Mouse (Mus musculus): Measurements from ENCODE around the gene Sertad3.
A peak's percentile ranks its signal among the peaks of the same experiment; 100 is the strongest.

Sertad3 gene

DNA sequence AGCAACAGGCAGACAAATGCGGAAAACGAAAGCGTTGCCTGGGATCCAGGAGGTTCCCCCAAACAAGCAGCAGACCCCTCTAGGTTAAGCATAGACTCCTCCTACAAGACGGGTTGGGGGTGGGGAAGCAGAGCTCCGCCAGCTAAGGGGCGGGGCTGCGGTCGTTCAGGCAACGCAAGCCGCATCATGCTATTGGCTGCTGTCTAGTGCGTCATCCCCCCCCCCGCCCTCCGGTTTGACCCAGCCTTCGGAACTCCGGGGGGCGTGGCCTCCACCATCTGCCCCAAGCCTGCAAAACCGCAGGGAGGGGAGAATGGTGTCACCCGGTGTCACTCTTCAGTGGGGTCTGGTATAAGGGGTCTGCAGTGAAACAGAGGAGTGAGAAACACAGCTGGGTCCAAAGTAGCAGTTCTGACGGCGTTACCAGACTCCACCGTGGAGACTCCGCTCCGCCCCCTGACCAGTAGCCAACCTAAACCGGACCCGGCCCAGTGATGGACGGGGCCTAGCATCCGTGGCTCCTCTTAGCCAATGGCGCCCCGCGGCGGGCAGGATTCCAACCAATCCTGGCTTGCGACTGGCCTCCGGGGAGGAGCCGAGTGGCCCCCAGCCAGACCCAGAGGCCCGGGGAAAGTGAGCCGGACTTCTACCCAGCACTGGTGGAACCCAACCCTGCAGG lies at the start of gene Sertad3:
Gene Sertad3, plus strand, starts transcription at position 613 of the 679 bp plus-strand sequence.
- DNase-seq (ENCODE audit: extremely low read depth, insufficient read length, low spot score) = peak; percentile 97

DNA sequence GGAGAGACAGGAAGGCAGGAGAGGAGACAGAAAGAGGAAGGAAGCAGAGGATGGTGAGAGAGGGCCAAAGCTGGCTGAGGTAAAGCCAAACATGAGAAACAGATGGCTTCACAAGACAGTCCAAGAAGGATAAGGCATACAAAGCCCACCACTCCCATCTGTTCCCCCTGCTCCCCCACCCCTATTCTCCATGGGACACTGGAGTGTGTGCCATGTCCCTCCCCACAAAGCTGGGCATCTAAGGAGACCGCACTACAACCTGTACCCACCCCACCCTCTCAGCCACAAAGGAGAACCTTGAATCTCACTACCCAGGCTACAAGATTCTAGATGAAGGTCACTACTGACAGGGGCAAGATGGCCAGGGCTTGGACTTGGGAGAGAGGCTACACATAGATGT lies 46.2 kb upstream of the Sertad3 start:
- no peak for DNase-seq (ENCODE audit: extremely low read depth, insufficient read length, low spot score)

DNA sequence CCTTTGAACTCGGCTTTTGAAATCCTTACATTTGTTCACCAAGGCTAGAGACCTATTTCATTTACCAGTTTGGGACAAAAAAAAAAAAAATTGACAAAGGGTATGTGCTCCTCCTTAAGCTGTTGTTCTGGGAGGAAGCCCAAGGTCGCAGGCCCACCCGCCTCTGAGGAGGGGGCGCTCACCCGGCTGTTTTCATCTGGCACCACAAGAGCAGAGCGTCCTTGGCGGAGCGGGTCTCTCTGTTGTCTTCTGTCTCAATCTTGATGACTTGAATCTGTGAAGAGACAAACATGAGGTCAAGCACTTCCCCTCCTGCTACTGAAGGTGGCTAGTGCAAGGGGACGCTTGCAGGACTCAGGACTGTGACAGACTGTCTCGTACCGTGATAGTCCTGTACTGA lies 45.6 kb upstream of the Sertad3 start:
- no peak for DNase-seq (ENCODE audit: extremely low read depth, insufficient read length, low spot score)

DNA sequence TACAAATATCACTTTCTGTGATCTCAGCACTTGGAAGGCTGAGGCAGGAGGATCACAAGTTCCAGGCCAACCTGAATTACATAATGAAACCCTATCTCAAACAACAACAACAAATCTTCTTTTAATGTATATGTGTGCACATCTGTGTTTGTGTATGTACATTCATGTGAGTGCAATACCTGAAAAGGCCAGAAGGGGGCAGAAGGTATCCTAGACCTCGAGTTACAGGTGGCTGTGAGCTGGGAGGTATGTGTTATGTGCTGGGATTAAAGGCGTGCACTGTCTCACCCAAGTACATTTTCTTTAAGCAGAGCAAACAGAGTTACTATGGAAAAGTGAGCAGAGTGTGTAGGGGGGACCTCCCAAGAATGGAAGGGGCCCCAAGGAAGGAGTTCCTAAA lies 44.4 kb upstream of the Sertad3 start:
- no peak for DNase-seq (ENCODE audit: extremely low read depth, insufficient read length, low spot score)

DNA sequence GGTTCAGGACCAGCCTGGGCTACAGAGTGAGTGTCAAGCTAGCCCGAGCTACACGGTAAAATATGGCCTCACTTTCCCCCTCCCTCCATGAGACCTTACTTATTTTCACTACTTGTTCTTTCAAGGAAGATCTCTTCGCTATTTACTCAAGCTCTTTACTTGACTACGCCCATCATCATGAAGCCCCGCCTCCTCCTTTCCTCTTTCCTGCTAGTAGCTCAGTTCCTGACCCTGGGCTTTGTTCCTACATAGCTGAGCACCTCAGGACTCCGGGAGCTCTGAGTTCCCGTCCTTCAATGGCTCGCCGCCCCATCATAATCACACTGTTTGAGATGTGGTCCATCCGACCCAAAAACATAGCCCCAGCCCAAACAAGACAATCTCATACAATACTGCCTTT lies 40.2 kb upstream of the Sertad3 start:
- DNase-seq (ENCODE audit: extremely low read depth, insufficient read length, low spot score) = no peak

DNA sequence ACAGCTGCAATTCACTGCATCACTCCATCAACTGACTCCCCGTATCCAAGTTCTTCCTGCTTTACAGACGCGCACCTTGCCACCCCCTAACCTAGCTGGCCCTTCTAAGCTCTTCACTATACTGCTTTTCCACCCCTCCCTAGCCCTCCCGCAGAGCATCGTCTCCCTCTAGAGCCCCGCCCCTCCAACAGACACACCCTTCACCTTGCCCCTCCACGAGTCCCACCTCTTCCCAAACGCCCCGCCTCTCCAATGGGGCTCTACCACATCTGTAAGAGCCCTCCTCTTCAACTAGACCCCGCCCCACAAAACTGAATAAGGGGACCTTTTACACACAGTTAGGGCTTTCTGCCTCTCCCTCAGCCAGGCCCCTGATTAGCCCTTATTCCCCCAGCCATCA lies 39.8 kb upstream of the Sertad3 start:
- DNase-seq (ENCODE audit: extremely low read depth, insufficient read length, low spot score) = no peak

DNA sequence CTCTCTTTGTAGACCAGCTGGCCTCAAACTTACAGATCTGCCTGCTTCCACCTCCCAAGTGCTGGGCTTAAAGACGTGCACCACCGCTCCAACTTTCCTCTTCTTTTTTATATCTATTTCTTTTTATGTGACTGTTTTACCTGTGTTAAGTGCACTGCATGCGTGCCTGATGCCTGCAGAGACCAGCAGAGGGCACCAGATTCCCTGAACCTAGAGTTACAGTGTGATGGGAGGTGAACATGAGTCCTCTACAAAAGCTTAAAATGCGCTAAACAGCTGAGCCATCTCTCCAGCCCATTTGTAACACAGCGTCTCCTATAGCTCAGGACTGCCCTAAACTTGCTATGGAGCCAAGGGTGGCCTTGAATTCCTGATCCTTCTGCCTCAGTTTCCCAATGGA lies 36.0 kb upstream of the Sertad3 start:
- DNase-seq (ENCODE audit: extremely low read depth, insufficient read length, low spot score) = no peak

DNA sequence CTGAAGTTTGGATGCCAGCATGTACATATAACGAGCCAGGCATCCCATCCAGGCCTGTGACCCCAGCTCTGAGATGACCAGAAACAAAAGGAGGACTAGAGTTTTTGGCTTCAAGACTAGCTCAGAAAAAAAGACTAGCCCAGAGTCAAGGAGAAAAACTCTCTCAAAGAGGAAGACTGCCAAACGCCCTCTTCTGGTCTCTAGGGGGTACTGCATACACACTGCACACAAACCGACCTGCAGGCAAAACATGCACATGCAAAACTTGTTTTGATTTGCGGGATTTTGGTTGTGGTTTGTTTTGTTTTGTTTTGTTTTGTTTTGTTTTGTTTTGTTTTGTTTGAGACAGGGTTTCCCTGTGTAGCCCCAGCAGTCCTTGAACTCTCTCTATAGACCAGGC lies 33.6 kb upstream of the Sertad3 start:
- DNase-seq (ENCODE audit: extremely low read depth, insufficient read length, low spot score) = no peak

DNA sequence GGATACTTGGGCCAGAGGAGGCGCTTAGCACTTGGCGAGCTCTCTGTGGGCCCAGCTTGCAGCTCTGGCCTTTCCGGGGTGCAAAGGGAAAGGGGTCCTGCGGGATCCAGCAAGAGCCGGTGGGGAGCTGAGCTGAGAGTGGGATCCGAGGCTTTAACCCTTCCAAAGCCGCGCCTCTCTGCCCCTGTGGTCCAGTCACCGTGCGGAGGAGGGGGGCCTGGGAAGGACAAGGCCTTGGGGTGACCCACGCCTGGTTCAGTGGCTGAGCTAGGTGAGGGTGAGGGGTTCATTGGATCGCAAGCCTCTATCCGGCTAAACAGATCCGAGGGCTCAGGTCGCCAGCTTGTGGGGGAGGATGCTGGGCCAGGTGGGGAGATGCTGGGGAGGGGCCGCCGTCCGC lies 27.5 kb upstream of the Sertad3 start:
- no peak for DNase-seq (ENCODE audit: extremely low read depth, insufficient read length, low spot score)

DNA sequence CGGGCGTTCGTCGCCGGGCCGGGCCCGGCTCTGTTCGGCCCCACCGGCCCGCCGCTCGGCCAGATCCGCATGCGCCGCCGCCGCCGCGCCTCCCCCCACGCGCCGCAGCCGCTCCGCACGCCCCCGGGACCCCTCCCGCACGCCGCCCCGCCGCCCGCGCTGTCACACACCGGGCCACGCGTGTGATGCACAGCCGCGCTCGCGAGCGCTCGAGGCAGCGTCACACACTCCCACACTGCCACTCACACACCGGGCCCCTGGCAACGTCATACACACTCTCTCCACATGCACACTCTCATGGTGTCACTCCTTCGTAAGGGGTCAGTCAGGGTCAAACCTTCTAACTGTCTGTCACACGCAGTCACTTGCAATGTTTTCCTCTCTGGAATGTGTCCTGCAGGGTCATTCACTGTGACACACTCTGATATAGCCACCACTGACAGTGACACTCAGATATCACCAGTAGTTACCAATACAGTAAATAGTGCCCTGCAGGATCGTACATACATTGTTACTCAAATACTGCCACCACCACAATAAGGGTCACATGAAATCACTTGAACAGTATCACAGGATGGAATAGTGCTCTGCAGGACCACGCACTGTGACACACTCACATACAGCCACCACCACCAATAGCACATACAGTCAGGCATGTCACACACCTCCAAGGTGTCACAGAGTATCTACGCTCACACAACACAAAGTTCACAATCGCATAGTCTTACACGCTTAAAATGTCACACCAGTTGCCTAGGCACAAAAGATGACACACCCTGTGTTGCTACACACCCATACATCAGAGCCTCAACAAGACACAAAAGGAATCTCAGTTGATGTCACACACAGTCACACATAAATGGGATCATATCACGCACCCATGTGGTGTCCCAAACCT lies 26.8 kb upstream of the Sertad3 start:
- DNase-seq (ENCODE audit: extremely low read depth, insufficient read length, low spot score) = no peak

DNA sequence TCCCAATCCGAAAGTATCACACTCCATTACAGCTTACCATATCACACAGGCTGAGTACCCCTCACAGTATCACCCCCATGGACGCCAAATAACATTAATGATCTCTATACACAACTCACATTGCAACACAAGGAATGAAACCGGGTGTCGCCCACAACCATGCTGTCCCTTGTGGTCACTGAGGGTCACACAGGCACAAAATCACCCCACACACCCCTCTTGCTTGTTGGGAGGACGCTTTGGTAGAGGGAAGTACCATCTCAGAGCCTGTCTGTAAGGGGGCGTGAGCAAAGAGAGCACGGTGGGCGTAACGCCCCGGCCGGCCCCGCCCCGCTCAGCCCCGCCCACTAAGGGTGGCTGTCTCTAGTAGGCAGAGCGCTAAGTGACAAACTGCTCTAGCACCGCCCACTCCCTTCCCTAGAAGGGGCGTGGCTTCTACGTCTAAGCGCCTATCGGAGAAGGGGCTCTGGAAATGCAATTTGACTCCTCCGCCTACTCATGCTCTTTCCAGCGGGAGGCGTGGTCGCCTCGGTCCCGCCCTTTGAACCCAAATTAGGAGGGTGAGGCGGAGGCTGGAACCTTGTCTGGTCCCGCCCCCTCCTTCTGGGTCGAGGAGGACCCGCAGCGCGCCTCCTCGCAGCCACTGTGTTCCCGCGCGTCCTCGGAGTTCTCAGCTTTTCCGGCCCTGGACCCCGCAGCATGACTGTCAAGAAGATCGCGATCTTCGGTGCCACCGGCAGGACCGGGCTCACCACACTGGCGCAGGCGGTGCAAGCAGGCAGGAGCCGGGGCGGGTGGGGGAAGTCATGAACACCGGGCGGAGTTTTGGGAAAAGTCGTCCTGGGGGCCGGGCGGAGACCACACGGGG lies 25.9 kb upstream of the Sertad3 start, which contains the start of the genes Sptbn4 and Blvrb:
Gene Sptbn4, minus strand, starts transcription at position 268 of the 868 bp plus-strand sequence.
Gene Blvrb, plus strand, starts transcription at position 560 of the 868 bp plus-strand sequence.
- DNase-seq (ENCODE audit: extremely low read depth, insufficient read length, low spot score) = peak; percentile 98

DNA sequence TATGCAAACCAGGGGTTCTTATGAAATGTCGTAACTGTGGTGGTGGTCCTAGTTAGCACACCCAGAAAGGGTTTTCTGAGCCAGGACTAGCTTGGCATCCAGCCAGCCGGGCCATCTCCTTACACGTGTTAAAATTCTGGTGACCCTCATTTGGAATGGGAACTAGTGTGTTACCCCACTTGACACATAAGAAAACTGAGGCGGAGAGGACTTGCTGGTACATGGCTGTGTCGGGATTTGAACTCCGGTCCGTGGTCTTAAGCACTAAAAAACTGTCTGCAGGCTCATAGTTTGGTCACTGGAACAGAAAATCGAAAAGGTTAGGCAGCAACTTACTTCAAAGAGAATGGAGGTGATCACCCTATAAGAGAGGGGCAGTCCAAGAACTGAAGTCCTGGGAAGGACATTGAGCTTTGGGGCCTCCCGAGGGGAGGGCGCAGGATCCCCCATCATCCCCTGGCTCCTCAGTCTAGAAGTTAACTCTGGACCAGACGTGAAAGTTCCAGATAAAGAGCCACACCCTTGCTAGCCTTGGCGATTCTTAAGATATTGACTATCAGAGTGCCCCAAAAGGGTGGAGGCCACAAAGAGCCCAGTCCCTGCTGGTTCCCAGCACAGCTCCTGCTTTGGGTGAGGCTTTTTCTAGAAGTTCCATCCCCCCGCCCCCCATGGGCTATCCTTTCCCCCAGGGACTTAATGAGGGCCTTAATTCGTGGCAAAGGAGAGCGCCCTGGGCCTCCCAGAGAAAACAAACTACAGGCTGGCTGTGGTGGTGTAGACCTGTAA lies 25.0 kb upstream of the Sertad3 start:
- DNase-seq (ENCODE audit: extremely low read depth, insufficient read length, low spot score) = peak; percentile 22

DNA sequence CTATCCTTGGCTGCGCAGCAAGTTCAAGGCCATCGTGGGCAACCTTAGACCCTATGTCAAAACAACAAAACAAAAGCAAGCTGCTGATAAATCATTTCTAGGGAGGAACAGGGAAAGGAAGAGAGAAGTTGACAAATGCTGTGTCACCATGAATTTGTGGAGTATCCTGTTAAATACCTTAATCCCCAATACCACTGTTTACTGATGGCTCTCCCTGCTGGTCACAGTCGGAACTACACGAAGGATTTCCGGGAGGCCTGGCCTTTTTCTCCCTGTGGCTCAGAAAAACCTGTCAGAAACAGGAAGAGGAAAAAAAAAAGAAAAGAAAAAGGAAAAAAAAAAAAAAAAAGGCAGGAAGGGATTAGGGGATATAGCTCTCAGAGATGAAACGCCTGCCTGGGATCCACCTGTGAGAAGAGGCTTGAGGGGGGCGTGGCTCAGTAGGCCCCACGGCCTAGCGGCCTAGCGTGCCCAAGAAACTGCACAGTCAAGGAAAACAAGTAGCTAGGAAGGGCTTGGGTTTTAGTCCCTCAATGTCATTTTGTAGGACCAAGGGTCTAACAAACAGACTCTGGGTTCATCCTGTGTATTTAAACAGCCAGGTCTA lies 24.2 kb upstream of the Sertad3 start:
- peak; percentile 56 for DNase-seq (ENCODE audit: extremely low read depth, insufficient read length, low spot score)

DNA sequence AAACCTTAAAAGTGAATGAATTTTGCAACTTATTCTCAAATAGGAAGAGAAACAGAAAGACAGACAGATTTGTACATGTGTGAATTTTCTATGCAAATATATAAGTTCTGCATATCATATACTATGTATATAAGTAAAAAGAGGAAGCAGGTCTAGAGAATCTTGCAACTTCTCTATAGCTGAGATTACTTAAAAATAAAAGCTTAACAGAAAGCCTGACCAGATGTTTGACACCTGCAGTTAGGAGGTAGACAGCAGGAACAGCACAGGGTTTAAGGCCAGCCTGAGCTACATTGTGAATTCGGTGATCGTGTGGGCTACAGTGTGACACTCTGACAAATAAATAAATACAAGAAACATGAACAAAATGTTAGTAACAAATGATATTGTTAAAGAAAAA lies 22.2 kb upstream of the Sertad3 start:
- no peak for DNase-seq (ENCODE audit: extremely low read depth, insufficient read length, low spot score)

DNA sequence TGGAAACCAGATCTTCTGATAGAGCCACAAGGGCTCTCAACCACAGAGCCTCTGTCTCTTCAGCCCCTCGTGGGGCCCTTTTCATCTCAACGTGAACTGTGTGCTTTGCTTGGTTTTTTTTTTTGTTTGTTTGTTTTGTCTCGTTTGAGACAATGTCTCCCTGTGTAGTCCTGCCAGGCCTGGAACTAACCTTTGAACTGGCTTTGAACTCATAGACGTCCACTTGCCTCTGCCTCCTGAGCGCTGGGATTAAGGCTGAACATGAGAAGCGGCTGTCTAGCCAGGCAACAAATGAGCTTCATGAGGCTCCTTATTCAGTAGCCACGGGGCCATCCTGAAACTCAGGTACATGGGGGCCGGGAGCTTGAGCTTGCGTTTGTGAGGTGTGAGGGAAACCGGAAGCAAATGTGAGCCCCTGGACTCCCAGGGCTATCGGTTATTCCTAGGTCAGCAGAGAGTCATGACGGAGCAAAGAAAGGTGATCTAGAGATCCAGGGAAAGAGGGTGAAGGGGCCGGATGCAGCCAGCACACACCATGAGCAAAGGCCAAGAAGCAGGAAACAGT lies 21.3 kb upstream of the Sertad3 start:
- DNase-seq (ENCODE audit: extremely low read depth, insufficient read length, low spot score) = no peak

DNA sequence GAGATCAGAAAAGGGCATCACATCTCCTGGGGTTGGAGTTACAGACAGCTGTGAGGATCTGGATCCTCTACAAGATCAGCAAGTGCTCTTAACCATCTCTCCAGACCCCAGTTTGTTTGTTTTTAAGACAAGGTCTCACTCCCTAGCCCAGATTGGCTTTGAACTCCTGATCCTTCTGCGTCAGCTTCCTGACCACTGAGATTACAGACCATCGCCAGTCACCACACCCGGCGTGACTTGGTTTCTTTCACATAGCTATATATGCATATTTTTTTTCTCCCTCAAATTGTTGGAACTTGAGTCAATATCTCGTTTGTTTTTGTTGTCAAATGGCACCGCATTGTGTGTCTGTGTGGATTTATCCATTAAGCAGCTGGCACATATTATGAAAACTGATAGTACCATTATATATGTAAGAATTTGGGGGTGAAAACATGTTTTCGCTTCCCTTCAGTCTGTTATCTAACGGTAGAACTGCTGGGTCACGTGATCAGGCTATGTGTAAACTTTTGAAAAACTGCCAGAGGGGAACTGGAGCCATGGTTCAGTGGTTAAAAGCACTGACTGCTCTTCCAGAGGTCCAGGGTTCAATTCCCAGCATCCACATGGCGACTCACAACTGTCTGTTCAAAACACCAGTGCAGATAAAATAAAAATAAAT lies 19.0 kb upstream of the Sertad3 start:
- no peak for DNase-seq (ENCODE audit: extremely low read depth, insufficient read length, low spot score)

DNA sequence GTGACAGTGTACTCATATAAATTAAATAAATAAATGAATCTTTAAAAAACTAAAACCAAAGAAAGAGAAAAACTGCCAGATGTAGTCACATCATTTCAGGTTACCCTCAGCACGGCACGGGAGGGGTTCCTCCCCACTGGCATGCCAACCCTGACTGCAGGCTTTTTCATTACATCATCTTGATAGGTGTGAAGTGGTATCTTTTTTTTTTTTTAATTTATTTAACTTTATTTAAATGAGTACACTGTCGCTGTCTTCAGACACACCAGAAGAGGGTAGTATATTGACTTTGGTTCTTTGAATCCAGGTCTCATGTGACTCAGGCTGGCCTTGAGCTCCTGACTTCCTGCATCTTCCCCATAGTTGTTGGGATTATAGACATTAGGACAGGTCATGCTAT lies 18.3 kb upstream of the Sertad3 start:
- DNase-seq (ENCODE audit: extremely low read depth, insufficient read length, low spot score) = no peak

DNA sequence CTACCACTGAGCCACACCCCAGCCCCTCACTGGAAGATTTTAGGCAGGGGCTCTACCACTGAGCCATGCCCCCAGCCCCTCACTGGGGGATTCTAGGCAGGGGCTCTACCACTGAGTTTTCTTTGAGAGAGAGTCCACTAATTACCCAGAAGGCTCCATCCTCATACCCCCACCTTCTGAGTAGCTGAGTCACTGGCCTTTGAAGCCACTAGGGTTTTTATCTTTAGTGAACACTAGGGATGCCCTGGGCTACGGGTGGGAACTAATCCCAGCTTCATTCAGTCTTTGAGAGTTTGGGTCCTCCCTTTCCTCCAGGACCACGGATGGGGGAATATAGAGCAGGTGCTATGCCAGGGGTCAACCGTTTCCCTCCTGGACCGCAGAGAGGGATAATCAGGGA lies 15.0 kb upstream of the Sertad3 start:
- DNase-seq (ENCODE audit: extremely low read depth, insufficient read length, low spot score) = no peak

DNA sequence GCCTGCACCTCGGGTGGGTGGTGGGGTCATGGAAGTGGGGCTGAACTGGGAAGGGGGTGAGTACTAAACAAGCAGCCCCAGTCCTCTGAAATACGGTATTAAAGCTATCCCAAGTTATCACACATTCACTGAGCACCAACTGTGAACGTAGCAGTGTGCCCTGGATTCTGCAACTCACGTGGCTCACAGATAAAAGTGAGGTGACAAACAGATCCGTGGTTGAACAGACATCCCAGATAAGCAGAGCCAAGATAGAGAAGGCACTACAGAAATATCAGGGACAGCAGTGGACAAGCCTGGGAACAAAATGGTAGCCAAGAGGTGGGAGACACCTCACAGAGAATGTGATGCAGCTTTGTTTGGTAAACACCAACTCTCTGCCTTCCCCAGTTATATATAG lies 13.9 kb upstream of the Sertad3 start:
- DNase-seq (ENCODE audit: extremely low read depth, insufficient read length, low spot score) = no peak

Data from 3134 (cell line).